Mouse (Mus musculus): ENCODE measurements around the gene Klhl5. TPM values are rescaled to one million over a fixed set of nuclear protein-coding genes. Genes with fewer than 3 reads are reported as not detected.
A peak's percentile ranks its signal among the peaks of the same experiment; 100 is the strongest.

Gene Klhl5
- polyA plus RNA-seq, 1 experiment from 2014 or later = 72.0 TPM

DNA sequence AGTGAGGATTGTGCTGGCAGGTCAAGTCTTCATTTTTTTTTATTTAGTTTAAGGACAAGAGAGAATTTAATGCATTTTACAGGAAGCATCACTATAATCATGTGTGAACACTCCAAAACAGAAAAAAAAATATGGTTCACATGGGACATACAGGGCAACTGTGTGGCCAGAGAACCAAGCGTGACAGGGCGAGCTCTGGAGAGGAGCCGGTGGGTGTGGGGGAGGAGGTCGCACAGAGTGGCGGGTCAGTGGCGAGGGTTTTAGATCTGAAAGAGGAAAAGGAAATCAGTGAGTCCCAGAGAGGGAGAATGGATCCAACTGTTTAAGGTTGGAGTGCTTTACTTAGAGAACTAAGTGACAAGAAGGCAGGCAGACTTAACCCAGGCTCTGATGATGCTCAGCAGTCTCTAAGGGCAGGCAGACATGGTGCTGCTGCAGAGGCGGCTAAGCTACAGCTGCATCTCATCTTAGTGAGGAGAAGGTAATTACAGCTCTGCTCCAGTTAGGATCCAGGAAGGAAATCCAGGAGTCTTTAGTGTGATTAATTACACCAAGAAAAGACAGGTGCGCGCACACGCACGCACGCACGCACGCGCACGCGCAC is 56.3 kb downstream of the Klhl5 start:
- Histone ChIP-seq H3K4me3 (ENCODE audit: low read depth, low read length) (no peak overlapping the region), H3K4me1 (ENCODE audit: insufficient read depth, low read depth, low read length) (no peaks in the 10 kb centered on the region), H3K9ac (replicated peaks; ENCODE audit: low read depth) (no peak overlapping the region), H3K4me2 (replicated peaks; ENCODE audit: low read depth, low read length) (no peak overlapping the region), H3K27me3 (replicated peaks; ENCODE audit: insufficient read depth, low read length) (no peaks in the 10 kb centered on the region), H3K9me3 (ENCODE audit: low read length) (no peaks in the 10 kb centered on the region), H3K36me3 (ENCODE audit: insufficient read depth, low read length) (peaks cover 8% of the 10 kb centered on the region; the same call in 1 of the 2 replicates), H3K27ac (ENCODE audit: low read length) (no peak overlapping the region)
- no peak for DNase-seq (ENCODE audit: low spot score)
- ATAC-seq = no peak
- TF ChIP-seq EP300 (IDR thresholded peaks at IDR 0.05) = no peak
- TF ChIP-seq CTCF (IDR thresholded peaks at IDR 0.05) = no peak
- WGBS = 87% methylated on average over 17 of the region's 17 CpGs

DNA sequence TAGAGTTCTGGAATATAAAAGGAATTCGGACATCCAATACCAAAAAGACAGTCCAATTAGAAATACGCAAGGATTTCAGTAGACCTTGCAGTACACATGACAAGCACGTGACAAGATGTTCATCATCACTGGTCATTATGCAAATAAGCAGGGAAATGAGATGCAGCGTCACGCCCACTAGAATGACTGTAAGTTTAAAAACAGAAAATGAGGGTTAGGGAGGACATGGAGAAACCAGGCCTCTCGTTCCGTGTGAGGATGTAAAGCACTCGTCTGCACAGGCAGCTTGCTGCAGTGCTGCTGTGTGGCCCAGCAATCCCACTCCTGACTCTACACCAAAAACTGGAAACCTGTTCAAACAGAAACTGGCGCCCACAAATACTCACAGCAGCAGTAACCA is 62.9 kb downstream of the Klhl5 start:
- H3K4me1 ChIP-seq (ENCODE audit: insufficient read depth, low read depth, low read length) = no peaks in the 10 kb centered on the region
- TF ChIP-seq CTCF (IDR thresholded peaks at IDR 0.05) (no peak), EP300 (IDR thresholded peaks at IDR 0.05) (no peak)
- no peaks in the 10 kb centered on the region for H3K9me3 ChIP-seq (ENCODE audit: low read length)
- H3K36me3 ChIP-seq (ENCODE audit: insufficient read depth, low read length) = no peaks in the 10 kb centered on the region
- ATAC-seq (peak; percentile 44; the same call in 1 of the 2 replicates), DNase-seq (ENCODE audit: low spot score) (no peak)
- 79% methylated on average over 9 of the region's 9 CpGs for WGBS
- H3K27me3 ChIP-seq (replicated peaks; ENCODE audit: insufficient read depth, low read length) = no peaks in the 10 kb centered on the region
- H3K4me3 ChIP-seq (ENCODE audit: low read depth, low read length) = no peak overlapping the region
- H3K9ac ChIP-seq (replicated peaks; ENCODE audit: low read depth) = no peak overlapping the region
- H3K4me2 ChIP-seq (replicated peaks; ENCODE audit: low read depth, low read length) = no peak overlapping the region
- H3K27ac ChIP-seq (ENCODE audit: low read length) = no peak overlapping the region

DNA sequence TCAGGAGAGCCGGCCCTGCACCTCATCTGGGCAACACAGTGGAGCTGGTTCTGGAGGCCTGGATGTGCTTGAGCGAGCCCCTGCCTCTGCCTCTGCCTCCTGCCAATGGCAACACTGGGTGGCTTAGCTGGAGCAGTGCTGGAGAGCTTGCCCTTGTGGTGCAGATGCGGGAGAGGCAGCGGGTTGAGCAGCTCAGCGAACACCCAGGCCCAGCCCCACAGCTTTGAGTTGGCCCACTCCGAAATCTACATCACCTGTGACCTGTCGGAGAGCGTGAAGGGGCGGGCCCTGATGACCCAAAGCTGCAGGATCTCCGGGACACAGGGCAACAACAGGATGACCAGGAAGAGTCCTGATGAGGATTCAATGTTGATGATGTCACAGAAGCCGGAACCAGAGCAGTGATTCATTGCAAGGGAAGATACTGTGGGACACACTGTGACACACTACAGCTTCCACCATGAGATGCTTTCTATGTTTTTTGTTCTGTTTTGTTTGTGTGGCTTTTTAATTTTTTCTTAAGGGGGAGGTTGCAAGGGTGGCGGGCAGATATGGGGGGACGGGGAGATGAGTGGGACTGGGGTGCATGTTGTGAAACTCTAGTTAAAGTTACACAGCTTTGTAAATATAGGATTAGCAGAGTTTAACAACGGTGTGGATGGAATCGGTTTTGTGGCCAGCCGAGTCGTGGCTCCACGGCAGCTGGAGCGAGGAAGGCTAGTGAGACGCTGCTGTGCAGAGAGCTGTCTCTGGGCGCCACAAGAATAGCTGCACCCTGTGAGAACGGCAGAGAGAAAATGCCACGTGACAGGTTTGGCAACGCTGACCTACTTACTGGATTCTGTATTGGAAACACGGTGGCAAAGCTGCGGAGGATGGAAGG is 67.9 kb downstream of the Klhl5 start:
- peaks cover 5% of the 10 kb centered on the region for H3K4me1 ChIP-seq (ENCODE audit: insufficient read depth, low read depth, low read length)
- H3K27ac ChIP-seq (ENCODE audit: low read length) = no peak overlapping the region
- DNase-seq (ENCODE audit: low spot score) = peak; percentile 39
- TF ChIP-seq EP300 (IDR thresholded peaks at IDR 0.05) (no peak), CTCF (IDR thresholded peaks at IDR 0.05) (no peak)
- no peaks in the 10 kb centered on the region for H3K27me3 ChIP-seq (replicated peaks; ENCODE audit: insufficient read depth, low read length)
- no peak overlapping the region for H3K4me3 ChIP-seq (ENCODE audit: low read depth, low read length)
- 55% methylated on average over 26 of the region's 26 CpGs for WGBS
- ATAC-seq = peak; percentile 46; the same call in 1 of the 2 replicates
- no peaks in the 10 kb centered on the region for H3K9me3 ChIP-seq (ENCODE audit: low read length)
- peak overlapping the region; percentile 25; the same call in 1 of the 2 replicates for H3K4me2 ChIP-seq (replicated peaks; ENCODE audit: low read depth, low read length)
- H3K9ac ChIP-seq (replicated peaks; ENCODE audit: low read depth) = no peak overlapping the region
- no peaks in the 10 kb centered on the region for H3K36me3 ChIP-seq (ENCODE audit: insufficient read depth, low read length)

DNA sequence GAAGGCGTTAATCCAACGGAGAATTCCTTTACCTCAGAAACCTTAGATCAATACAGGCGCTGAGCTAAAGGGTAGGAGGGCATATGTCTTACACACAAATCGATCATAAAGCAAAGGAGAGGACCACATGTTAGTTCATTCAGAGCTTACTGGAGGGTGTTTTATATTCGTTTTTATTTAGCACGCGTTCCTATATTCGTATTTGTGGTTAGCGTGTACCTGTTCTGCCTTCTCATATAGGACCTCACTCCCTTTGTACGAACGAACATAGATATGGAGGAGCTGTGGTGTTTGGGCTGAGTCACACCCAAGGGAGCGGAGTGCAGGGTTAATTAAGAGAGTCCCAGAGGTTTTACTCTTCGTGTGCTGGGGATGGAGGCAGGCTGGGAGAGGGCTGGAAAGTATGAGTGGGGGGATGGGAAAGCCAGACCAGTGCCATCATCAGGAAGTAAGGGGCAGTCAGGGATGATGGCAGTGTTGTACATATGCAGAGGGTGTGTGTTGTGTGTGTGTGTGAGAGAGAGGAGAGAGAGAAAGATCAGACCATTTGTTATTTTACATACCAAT is 68.7 kb downstream of the Klhl5 start:
- no peak for ATAC-seq
- H3K4me2 ChIP-seq (replicated peaks; ENCODE audit: low read depth, low read length) = peak overlapping the region; percentile 25; the same call in 1 of the 2 replicates
- H3K9me3 ChIP-seq (ENCODE audit: low read length) = no peaks in the 10 kb centered on the region
- TF ChIP-seq CTCF (IDR thresholded peaks at IDR 0.05) (no peak), EP300 (IDR thresholded peaks at IDR 0.05) (no peak)
- WGBS = 60% methylated on average over 13 of the region's 13 CpGs
- H3K4me3 ChIP-seq (ENCODE audit: low read depth, low read length) = no peak overlapping the region
- no peaks in the 10 kb centered on the region for H3K27me3 ChIP-seq (replicated peaks; ENCODE audit: insufficient read depth, low read length)
- H3K4me1 ChIP-seq (ENCODE audit: insufficient read depth, low read depth, low read length) = peaks cover 5% of the 10 kb centered on the region
- H3K36me3 ChIP-seq (ENCODE audit: insufficient read depth, low read length) = no peaks in the 10 kb centered on the region
- DNase-seq (ENCODE audit: low spot score) = no peak
- no peak overlapping the region for H3K9ac ChIP-seq (replicated peaks; ENCODE audit: low read depth)
- no peak overlapping the region for H3K27ac ChIP-seq (ENCODE audit: low read length)

DNA sequence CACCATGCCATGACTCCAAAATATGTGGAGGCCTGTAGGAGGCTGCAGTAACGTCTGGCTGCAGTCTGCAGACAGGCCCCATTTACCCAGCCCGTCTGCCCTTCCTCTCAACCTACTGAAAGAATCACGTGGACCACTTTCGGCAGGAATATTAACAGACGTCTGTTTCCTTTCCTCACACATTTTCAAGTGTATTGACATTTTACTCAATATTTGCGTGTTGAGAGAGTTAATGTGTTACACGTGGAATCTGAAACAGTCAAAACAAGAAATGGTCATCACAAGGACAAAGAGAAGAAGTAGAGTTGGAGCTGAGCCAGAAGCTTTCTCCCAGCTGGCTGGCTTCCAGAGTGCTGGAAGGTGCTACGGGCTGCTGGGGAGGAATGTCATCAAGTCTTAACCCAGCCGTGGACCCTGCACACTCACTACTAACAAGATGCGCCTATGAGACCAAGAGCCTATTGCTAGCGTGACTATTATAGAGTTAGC is 69.7 kb downstream of the Klhl5 start:
- DNase-seq (ENCODE audit: low spot score) = peak; percentile 87
- Histone ChIP-seq H3K9me3 (ENCODE audit: low read length) (no peaks in the 10 kb centered on the region), H3K4me3 (ENCODE audit: low read depth, low read length) (no peak overlapping the region), H3K36me3 (ENCODE audit: insufficient read depth, low read length) (no peaks in the 10 kb centered on the region), H3K4me1 (ENCODE audit: insufficient read depth, low read depth, low read length) (peaks cover 5% of the 10 kb centered on the region), H3K9ac (replicated peaks; ENCODE audit: low read depth) (no peak overlapping the region), H3K4me2 (replicated peaks; ENCODE audit: low read depth, low read length) (peak overlapping the region; percentile 11; the same call in 1 of the 2 replicates), H3K27ac (ENCODE audit: low read length) (0 out of 2 replicates have a peak overlapping the region, but pooled peaks have one; percentile 11), H3K27me3 (replicated peaks; ENCODE audit: insufficient read depth, low read length) (no peaks in the 10 kb centered on the region)
- peak; percentile 87 for ATAC-seq
- WGBS = 14% methylated on average over 11 of the region's 11 CpGs
- TF ChIP-seq EP300 (IDR thresholded peaks at IDR 0.05) (peak; percentile 78), CTCF (IDR thresholded peaks at IDR 0.05) (no peak)

DNA sequence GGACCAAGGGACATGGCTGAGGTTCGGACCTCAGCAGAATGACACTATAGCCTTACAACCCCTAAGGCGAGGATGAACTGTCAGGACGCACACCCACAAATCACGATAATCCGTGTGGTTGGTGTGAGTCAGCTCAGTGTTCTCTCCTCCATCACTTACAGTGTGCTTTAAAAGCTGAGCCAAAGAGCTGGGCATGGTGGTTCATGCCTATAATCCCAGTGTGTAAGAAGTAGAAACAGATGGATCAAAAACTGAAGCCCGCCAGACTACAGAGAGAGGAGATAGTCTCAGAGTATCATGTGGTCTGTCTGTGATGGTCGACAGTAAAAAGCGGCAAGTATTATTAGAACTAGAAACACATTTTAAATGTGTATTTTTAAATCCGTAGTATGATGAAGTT is 71.1 kb downstream of the Klhl5 start:
- Histone ChIP-seq H3K36me3 (ENCODE audit: insufficient read depth, low read length) (no peaks in the 10 kb centered on the region), H3K4me3 (ENCODE audit: low read depth, low read length) (no peak overlapping the region), H3K9ac (replicated peaks; ENCODE audit: low read depth) (no peak overlapping the region), H3K27me3 (replicated peaks; ENCODE audit: insufficient read depth, low read length) (no peaks in the 10 kb centered on the region), H3K27ac (ENCODE audit: low read length) (no peak overlapping the region), H3K4me2 (replicated peaks; ENCODE audit: low read depth, low read length) (no peak overlapping the region), H3K9me3 (ENCODE audit: low read length) (no peaks in the 10 kb centered on the region), H3K4me1 (ENCODE audit: insufficient read depth, low read depth, low read length) (peaks cover 5% of the 10 kb centered on the region)
- WGBS = 94% methylated on average over 9 of the region's 9 CpGs
- no peak for ATAC-seq
- DNase-seq (ENCODE audit: low spot score) = no peak
- no peak for TF ChIP-seq CTCF (IDR thresholded peaks at IDR 0.05)
- no peak for TF ChIP-seq EP300 (IDR thresholded peaks at IDR 0.05)
